Mouse (Mus musculus): ENCODE results near the gene Frs2. TPM values are rescaled to one million over a fixed set of nuclear protein-coding genes. Genes with fewer than 3 reads are reported as not detected.
A peak's percentile ranks its signal among the peaks of the same experiment; 100 is the strongest.

Gene Frs2
- total RNA-seq, 2 experiments from 2014 or later: 12.1 to 36.4 TPM

- ATAC-seq (replicated peaks; ENCODE audit: poor library complexity, severe bottlenecking): no peak
These were observed 41.6 kb downstream of the Frs2 start for GRCm38 (mm10) chr10:117106686-117107085.

- ATAC-seq (replicated peaks; ENCODE audit: poor library complexity, severe bottlenecking): no peak
These were observed 42.1 kb downstream of the Frs2 start for GRCm38 (mm10) chr10:117106244-117106643.

- ATAC-seq (replicated peaks; ENCODE audit: poor library complexity, severe bottlenecking): no peak
These were observed 43.3 kb downstream of the Frs2 start for GRCm38 (mm10) chr10:117105015-117105414.

GRCm38 (mm10) chr10:117103854-117104598 lies 44.3 kb downstream of the Frs2 start:
- ATAC-seq (replicated peaks; ENCODE audit: poor library complexity, severe bottlenecking): no peak

- ATAC-seq (replicated peaks; ENCODE audit: poor library complexity, severe bottlenecking): no peak
These were observed 48.2 kb downstream of the Frs2 start for GRCm38 (mm10) chr10:117100175-117100574.

GRCm38 (mm10) chr10:117097116-117097698 lies 51.1 kb downstream of the Frs2 start:
- ATAC-seq (replicated peaks; ENCODE audit: poor library complexity, severe bottlenecking): peak; percentile 35; the same call in 1 of the 2 replicates

GRCm38 (mm10) chr10:117096096-117096495 lies 52.2 kb downstream of the Frs2 start:
- no peak for ATAC-seq (replicated peaks; ENCODE audit: poor library complexity, severe bottlenecking)

- ATAC-seq (replicated peaks; ENCODE audit: poor library complexity, severe bottlenecking): no peak
These were observed 53.6 kb downstream of the Frs2 start for GRCm38 (mm10) chr10:117094504-117095329.

- ATAC-seq (replicated peaks; ENCODE audit: poor library complexity, severe bottlenecking): no peak
These were observed 58.7 kb downstream of the Frs2 start for GRCm38 (mm10) chr10:117089628-117090027.

- ATAC-seq (replicated peaks; ENCODE audit: poor library complexity, severe bottlenecking): no peak
These were observed 66.4 kb downstream of the Frs2 start for GRCm38 (mm10) chr10:117081914-117082359.

GRCm38 (mm10) chr10:117081326-117081725 lies 67.0 kb downstream of the Frs2 start:
- no peak for ATAC-seq (replicated peaks; ENCODE audit: poor library complexity, severe bottlenecking)

GRCm38 (mm10) chr10:117078284-117078683 lies 70.0 kb downstream of the Frs2 start:
- peak; percentile 99 for ATAC-seq (replicated peaks; ENCODE audit: poor library complexity, severe bottlenecking)

GRCm38 (mm10) chr10:117073176-117073575 lies 75.2 kb downstream of the Frs2 start:
- ATAC-seq (replicated peaks; ENCODE audit: poor library complexity, severe bottlenecking): no peak

GRCm38 (mm10) chr10:117072191-117072888 lies 76.0 kb downstream of the Frs2 start:
- peak; percentile 89 for ATAC-seq (replicated peaks; ENCODE audit: poor library complexity, severe bottlenecking)

- ATAC-seq (replicated peaks; ENCODE audit: poor library complexity, severe bottlenecking): no peak
These were observed 79.2 kb downstream of the Frs2 start for GRCm38 (mm10) chr10:117069109-117069508.

GRCm38 (mm10) chr10:117064076-117064475 lies 84.3 kb downstream of the Frs2 start:
- no peak for ATAC-seq (replicated peaks; ENCODE audit: poor library complexity, severe bottlenecking)

GRCm38 (mm10) chr10:117063254-117064021 lies 84.9 kb downstream of the Frs2 start, which contains the start of gene Cct2:
TSS of gene Cct2 (minus strand) at chr10:117063814.
- peak; percentile 91 for ATAC-seq (replicated peaks; ENCODE audit: poor library complexity, severe bottlenecking)

- peak; percentile 17 for ATAC-seq (replicated peaks; ENCODE audit: poor library complexity, severe bottlenecking)
These were observed 85.5 kb downstream of the Frs2 start for GRCm38 (mm10) chr10:117062894-117063253.

- ATAC-seq (replicated peaks; ENCODE audit: poor library complexity, severe bottlenecking): no peak
These were observed 92.7 kb downstream of the Frs2 start for GRCm38 (mm10) chr10:117055668-117056067.

Data from granulocyte monocyte progenitor cell, adult 5-6 weeks (primary cell).